Mouse (Mus musculus): ENCODE measurements around the gene Crybg1.
A peak's percentile ranks its signal among the peaks of the same experiment; 100 is the strongest.

GRCm38 (mm10) chr10:44148337-44149317, at the start of gene Crybg1:
- TF ChIP-seq CTCF (IDR thresholded peaks at IDR 0.05; ENCODE audit: low read depth) (peak; percentile 89), EP300 (IDR thresholded peaks at IDR 0.05; ENCODE audit: low read depth) (no peak)
